Mouse (Mus musculus): Measurements from ENCODE around the gene She.

She gene

DNA sequence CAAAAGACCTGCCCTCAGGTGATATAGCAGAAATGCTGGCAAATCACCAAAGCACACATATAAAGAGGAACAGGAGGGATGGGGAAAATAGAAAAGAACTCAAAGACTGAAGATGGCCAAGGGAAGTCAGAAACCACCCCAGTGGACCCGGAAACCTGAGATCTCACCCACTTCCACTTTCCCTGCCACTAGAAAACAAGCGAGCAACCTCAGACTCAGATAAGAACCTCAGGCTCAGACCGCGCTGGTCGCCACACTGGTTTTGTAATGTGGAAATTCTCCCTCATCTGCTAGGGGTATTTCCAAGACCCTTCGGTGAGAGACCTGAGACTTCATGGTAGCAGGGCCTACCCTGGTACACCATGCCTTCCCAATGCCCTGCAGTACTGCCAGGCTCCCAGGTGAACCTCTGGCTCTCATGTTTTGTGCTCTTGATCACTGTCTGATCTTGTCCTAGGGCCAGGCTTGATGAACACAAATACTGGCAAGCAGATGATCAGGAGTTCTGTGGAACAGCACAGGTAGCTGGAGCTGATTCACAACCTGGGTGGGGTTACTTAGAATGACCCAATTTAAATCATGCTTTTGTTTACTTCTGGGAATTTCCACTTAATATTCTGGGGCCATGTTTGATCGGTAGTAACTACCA is 56.5 kb downstream of the She start:
- DNase-seq = no peak

DNA sequence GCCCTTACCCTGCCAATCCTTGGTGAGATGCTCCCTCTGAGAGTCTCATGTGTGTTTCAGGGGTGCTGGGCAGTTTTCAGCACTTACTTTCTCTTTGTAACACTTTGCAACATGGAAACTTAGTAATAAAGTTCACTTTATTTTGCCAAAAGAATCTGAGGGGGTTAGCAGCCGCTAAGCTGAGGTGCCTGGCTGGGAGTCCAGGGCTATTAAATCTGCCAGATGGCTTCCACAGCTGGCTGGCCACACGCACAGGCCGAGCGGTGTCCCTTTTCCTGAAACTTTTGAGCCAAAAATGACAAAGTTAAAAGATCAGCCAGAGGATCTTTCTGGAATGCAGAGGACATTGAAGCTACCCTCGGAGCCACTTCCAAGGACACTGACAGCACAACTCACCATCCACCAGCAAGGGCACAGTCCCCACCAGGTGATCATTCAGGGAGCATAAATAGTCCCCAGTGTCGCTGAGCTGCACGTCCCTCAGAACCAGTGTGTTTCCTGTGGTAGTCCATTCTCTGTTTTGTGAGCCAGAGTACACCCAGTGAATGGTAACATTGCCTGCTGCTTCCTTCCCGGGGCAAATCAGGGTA is 58.8 kb downstream of the She start:
- DNase-seq = no peak

DNA sequence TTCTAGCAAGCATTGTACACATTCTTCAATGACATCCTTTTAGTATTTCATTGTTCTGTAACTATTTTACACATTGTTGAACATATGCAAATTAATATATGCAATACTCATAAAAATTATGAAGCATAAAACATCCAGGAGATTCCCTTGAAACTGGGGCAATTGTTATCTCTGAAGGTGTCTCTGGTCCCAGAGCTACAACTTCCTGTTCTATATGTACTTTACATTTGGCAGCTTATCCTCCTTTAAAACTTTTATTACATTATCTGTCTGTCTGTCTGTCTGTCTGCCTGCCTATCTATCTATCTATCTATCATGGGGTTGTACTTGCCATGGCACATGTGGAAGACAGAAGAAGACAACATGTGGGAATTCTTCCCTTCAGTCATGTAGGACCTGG is 60.5 kb downstream of the She start:
- no peak for DNase-seq

DNA sequence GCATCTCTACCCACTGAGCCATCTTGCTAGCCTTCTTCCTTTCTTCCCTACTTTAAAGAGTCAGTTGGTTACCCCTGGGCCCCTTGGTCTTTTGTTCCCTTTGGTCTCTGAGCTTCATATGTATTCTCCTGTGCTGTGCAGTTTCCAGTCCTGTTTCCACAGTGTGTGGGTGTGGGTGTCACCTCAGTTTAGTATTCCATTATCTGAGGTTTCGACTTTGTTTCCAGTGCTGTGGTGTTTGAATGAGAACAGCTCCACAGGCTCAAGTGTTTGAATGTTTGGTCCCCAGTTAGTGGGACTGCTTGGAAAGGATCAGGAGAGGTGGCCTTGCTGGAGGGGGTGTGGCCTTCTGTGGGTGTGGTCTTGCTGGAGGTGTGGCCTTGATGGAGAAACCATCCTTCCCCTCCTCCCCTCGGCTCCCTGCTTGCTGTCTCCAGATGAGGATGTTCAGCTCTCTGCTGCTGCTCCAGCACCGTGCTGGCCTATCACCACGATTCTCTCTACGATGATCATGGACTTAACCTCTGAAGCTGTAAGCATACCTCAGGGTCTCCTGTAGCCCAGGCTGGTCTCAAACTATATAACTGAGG is 61.4 kb downstream of the She start:
- DNase-seq = no peak

DNA sequence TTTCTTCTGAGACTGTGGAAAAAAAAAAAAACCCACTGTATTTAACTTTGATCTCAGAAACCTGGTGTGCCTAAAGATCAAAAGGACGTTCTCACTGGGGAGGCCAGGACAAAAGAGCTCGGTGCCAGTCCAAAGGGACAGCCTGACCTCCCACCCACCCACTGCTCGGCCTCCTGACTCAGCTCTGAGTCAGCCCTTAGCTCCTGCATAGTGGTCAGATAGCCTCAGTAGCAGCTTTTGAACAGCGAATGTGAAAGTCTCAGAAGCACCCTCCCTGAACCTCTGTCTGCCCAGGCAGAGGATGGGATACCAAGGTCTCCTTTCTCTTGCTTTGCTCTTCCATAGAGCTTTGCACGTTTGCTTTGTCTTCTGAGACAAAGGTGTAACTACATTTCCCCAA is 65.4 kb downstream of the She start:
- no peak for DNase-seq

DNA sequence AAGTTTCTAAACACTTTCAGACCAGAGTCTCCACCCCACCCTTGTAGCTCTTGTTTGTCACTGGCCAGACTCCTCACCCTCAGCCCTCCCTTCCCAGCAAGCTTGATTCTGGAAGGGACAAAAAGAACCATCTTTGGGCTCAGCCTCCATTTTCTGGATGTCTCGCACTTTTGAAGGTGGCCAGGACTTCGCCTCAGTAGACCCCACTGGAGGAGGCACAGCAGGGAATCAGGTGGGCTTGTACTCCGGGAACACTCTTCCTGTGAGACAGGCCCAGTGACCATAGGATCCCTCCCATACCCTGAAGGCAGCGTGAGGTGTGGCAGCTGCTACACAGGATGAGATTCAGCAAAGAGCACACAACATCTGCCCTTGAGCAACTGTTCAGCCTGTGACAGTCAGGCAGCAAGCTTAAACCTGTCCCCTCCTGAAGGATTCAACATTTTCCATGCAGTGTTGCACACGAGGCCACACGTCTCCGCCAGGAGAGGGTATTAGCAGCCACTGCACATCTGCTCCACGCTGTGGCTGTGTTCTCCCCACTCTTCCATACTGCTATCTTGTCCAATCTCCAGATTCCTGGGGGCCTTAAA is 66.1 kb downstream of the She start:
- DNase-seq = no peak

DNA sequence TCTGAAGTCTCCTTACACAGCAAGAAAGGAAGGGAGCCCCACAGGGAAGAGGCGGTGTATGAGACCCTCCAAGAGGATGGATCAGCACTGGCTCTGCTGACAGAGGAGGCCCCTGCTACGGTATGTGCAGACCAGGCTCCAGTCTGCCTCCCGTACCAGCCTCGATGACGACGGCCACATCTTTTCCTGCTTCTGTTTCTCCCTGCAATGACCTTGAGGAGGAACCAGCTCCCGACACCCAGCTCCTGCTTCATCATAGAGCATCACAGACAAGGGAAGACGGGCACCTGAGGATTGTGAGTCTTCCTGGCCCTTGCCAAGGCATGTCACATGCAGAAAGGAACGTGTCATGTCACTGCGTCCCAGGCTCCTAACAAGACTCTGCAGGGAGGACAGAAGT is 66.8 kb downstream of the She start:
- DNase-seq = no peak

DNA sequence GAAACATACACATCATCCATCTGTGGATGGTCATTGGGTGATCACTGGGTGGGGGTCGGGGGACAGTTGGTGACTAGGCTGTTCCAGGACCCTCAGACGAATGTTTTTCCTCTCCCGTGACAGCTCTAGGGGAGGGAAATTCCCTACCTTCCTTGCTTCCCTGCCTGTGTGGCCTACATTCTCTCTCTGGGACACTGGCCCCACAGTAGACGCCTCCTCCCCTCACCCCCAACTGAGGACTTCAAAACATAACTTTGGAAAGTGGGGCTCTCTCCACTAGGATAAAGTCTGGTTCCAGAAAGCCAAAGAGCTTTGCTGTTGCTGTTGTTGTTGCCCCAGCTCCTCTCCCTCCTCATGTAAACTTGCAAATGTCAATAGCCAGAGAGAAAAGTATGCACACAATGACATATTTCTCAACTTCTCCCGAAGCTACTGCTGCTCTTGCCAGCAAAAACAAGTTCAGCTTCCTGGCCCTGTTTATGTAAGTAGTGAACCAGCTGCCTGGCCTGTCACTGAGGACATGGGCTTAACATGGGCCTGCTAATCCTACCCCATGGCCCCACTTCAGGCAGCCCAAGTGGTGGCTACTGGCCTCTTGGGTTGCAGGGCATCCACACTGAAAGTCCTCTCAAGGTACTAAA is 67.8 kb downstream of the She start:
- DNase-seq = no peak

DNA sequence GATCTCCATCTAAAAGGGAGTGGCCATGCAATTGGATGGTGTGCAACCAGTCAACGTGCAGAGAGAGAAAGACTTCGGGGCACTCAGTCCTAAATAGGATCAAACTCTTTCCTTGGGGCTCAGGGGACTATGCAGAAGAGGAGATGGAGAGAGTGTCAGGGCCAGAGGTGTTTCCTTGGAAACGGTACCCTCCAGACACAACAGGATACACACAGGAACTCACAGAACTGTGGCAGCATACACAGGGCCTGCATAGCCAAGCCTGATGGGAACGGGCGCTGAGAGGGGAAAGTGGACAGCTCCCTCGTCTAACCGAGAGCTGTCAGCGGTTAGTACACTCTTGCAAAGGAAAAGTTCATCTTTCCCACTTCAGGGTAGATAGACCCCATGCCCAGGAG is 68.3 kb downstream of the She start:
- DNase-seq = no peak

DNA sequence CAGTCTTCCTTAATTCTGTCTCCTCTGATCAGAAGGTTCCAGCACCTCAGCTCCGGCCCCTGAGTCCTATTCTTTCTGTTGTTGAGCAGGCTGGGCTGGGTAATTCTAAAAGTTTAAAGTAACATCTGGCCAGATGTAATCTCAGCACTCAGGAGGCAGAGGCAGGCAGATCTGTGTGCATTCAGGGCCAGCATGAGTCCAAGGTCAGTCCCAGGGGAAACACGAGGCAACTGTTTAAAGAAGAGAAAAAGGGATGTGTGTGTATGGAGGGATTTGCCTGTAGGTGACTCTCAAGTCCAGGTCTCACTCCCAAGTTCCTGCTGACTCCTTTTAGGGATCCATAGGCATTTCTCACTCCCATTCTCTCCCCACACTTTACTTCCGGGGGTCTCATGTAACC is 76.7 kb downstream of the She start:
- no peak for DNase-seq
